Mouse (Mus musculus) stomach, embryonic 16.5 days (tissue): Measurements from ENCODE around the gene Ildr2. TPM values are rescaled to one million over a fixed set of nuclear protein-coding genes. Genes with fewer than 3 reads are reported as not detected.

Experiments
- ATAC-seq: fragments of 200-750 bp; cut with Nextera tagmentation; 2 replicates; pipeline ENCODE4 v1.8.0; 2017; ENCODE audit warnings: moderate number of reproducible peaks, moderate TSS enrichment; ENCODE audit not compliant: insufficient read depth, low FRiP score
- H3K27ac ChIP-seq: fragments of 300-500 bp; sonication (generic); 2 replicates; pipeline ENCODE4 v1.5.1; 2014; ENCODE audit warnings: low read length
- H3K27me3 ChIP-seq: fragments of 300-500 bp; sonication (generic); 2 replicates; pipeline ENCODE4 v1.6.1; 2014; ENCODE audit warnings: low read length, control low read depth, mixed read lengths; ENCODE audit not compliant: control insufficient read depth, insufficient read depth
- H3K36me3 ChIP-seq: fragments of 300-500 bp; sonication (generic); 2 replicates; pipeline ENCODE4 v1.6.1; 2014; ENCODE audit warnings: low read length; ENCODE audit not compliant: control insufficient read depth, insufficient read depth
- H3K4me1 ChIP-seq: fragments of 300-500 bp; sonication (generic); 2 replicates; pipeline ENCODE4 v1.6.1; 2014; ENCODE audit warnings: low read length, control low read depth, mixed read lengths; ENCODE audit not compliant: control insufficient read depth, insufficient read depth
- H3K4me2 ChIP-seq: fragments of 300-500 bp; sonication (generic); 2 replicates; pipeline ENCODE4 v1.6.1; 2014; ENCODE audit warnings: low read depth, low read length, mixed read lengths
- H3K4me3 ChIP-seq: fragments of 300-500 bp; sonication (generic); replicated peaks from 2 replicates; pipeline ENCODE4 v1.5.1; 2014; ENCODE audit warnings: mild to moderate bottlenecking, low read length
- H3K9ac ChIP-seq: fragments of 300-500 bp; sonication (generic); 2 replicates; pipeline ENCODE4 v1.6.1; 2014; ENCODE audit warnings: low read length
- H3K9me3 ChIP-seq: fragments of 300-500 bp; sonication (generic); replicated peaks from 2 replicates; pipeline ENCODE4 v1.6.1; 2016; ENCODE audit warnings: low read length, control low read depth; ENCODE audit not compliant: control insufficient read depth
- WGBS: fragments of 180-500 bp; shearing (Covaris S2); extraction: QIAGEN DNeasy Blood & Tissue Kit; methylation state at CpG from one replicate; pipeline ENCODE4 v1.1.7; 2014; 5-methylcytosine and 5-hydroxymethylcytosine counted together
- polyA plus RNA-seq: library from polyadenylated mRNA; unstranded; fragments of >200 nt; fragmentation: Nextera tagmentation; extraction: Ambion mirVana; gene quantifications from 2 replicates; pipeline ENCODE4 v1.2.1, GENCODE M21; 2015

Gene Ildr2
- polyA plus RNA-seq, 1 experiment from 2014 or later, result 1.1 TPM

DNA sequence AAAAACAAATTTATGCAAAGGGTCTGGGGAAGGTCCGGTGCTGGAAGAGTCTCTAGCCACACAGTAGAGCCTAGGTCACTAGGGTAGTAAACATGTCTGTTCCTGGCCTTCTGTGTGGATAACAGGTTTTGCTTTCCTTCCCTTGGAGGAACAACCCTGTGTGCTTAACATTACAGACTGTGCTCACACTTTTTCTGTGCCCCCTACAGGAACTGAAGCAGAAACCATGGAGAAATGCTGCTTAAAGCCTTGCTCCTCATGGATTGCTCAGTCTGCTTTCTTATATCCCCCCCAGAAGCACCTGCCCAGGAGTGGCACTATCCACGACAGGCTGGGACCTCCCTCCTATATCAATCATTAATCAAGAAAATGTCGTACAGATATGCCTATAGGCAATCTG is 107.9 kb downstream of the Ildr2 start:
- Histone ChIP-seq H3K27ac (no peak overlapping the region), H3K4me1 (no peaks in the 10 kb centered on the region), H3K9ac (no peak overlapping the region)

DNA sequence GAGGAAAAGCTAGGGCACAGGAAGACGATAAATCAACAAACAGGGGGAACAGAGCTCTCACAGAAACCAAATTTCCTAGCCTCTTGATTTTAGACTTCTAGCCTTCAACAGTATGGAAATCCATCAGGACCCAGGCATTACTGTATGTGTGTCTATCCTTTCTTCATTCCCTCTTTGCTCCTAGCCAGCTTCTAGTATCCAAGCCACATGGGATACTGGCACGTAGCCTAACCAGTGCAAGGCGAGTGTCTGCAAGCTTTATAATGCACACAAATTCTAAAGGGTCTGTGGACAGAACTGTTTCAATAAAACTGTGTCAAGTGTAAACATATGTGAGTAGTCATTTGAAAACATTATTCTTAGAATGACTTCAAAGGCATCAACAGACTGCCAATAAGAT is 108.7 kb downstream of the Ildr2 start:
- H3K27me3 ChIP-seq, result no peaks in the 10 kb centered on the region
- no peak overlapping the region for H3K4me3 ChIP-seq
- no peaks in the 10 kb centered on the region for H3K4me1 ChIP-seq
- no peak overlapping the region for H3K4me2 ChIP-seq
- H3K9ac ChIP-seq, result no peak overlapping the region
- whole genome bisulfite sequencing, result 53% methylated on average over 3 of the region's 3 CpGs
- no peaks in the 10 kb centered on the region for H3K36me3 ChIP-seq
- ATAC-seq, result no peak
- H3K27ac ChIP-seq, result no peak overlapping the region
- no peaks in the 10 kb centered on the region for H3K9me3 ChIP-seq

More for the DNA sequence above, 107.9 kb downstream of the Ildr2 start:
- WGBS, result 45% methylated on average over 3 of the region's 3 CpGs
- H3K27me3 ChIP-seq, result no peaks in the 10 kb centered on the region
- no peak for ATAC-seq
- no peak overlapping the region for H3K4me2 ChIP-seq
- no peak overlapping the region for H3K4me3 ChIP-seq
- no peaks in the 10 kb centered on the region for H3K36me3 ChIP-seq
- no peaks in the 10 kb centered on the region for H3K9me3 ChIP-seq

DNA sequence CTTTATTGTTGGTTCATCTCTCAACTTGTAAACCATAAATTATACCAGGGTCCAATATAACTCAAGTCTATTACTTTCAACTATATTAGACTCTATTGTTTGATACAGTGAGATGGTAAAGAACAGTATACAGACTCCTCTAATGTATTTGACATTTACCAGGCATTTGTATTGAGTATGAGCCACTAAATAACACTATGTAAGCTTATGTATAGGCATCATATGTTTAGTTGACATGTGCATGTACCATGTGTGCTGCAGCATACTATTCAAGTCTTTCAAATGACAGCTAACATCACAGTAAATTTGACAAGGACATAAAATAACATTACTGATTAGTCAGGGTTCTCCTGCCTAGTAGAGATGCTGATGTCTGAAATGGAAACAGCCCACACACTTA is 109.2 kb downstream of the Ildr2 start:
- H3K4me1 ChIP-seq, result no peaks in the 10 kb centered on the region
- H3K4me3 ChIP-seq, result no peak overlapping the region
- no peaks in the 10 kb centered on the region for H3K9me3 ChIP-seq
- no peaks in the 10 kb centered on the region for H3K27me3 ChIP-seq
- no peak overlapping the region for H3K27ac ChIP-seq
- H3K9ac ChIP-seq, result no peak overlapping the region
- no peak overlapping the region for H3K4me2 ChIP-seq
- no peaks in the 10 kb centered on the region for H3K36me3 ChIP-seq
- ATAC-seq, result no peak

Other genes with a start within 250 kb of the Ildr2 start
- 2.5 and 6.1 TPM in 2 replicates for gene Dusp27, start 126.2 kb upstream of the Ildr2 start, polyA plus RNA-seq
- gene Gpa33, start 123.9 kb upstream of the Ildr2 start, polyA plus RNA-seq, result 11.9 and 14.2 TPM in 2 replicates
- not detected in 2 replicates for gene Mael, start 15.4 kb upstream of the Ildr2 start, polyA plus RNA-seq
- 42.5 and 47.4 TPM in 2 replicates for gene Tada1, start 125.0 kb downstream of the Ildr2 start, polyA plus RNA-seq
- 13.4 and 13.7 TPM in 2 replicates for gene Pogk, start 155.7 kb downstream of the Ildr2 start, polyA plus RNA-seq
- not detected in 2 replicates for gene Gm4846, start 243.4 kb downstream of the Ildr2 start, polyA plus RNA-seq